Mouse (Mus musculus) brain, embryonic 14.5 days (tissue): ENCODE results near the gene Ccdc24.

ENCODE experiments used
- CTCF ChIP-seq: fragments of 200-500 bp; IDR thresholded peaks from 2 replicates; pipeline ENCODE4 v1.5.1; 2012; ENCODE audit warnings: inconsistent platforms, mild to moderate bottlenecking, moderate library complexity, borderline replicate concordance; ENCODE audit not compliant: insufficient read depth, insufficient read length; ENCODE audit errors: extremely low read depth
- POLR2A ChIP-seq: fragments of 200-500 bp; IDR thresholded peaks from 2 replicates; pipeline ENCODE4 v1.6.1; 2012; ENCODE audit warnings: mild to moderate bottlenecking, inconsistent platforms, borderline replicate concordance; ENCODE audit not compliant: poor library complexity, insufficient read depth, insufficient read length, severe bottlenecking; ENCODE audit errors: extremely low read depth

GRCm38 (mm10) chr4:117917847-117918246 lies 45.5 kb upstream of the Ccdc24 start:
- TF ChIP-seq POLR2A (no peak), CTCF (no peak)
